Mouse (Mus musculus) small intestine, adult 2 months (tissue): ENCODE data around the gene Scamp2. TPM values are rescaled to one million over a fixed set of nuclear protein-coding genes. Genes with fewer than 3 reads are reported as not detected.

Source experiments
- H3K27ac ChIP-seq: fragments of 200-500 bp; 2 replicates; pipeline ENCODE4 v1.5.1; 2012; ENCODE audit warnings: low read depth, low read length, control low read depth, inconsistent platforms; ENCODE audit not compliant: insufficient read depth
- H3K27me3 ChIP-seq: fragments of 200-500 bp; 2 replicates; pipeline ENCODE4 v1.6.1; 2012; ENCODE audit warnings: mild to moderate bottlenecking, moderate library complexity, low read length, inconsistent platforms; ENCODE audit not compliant: control insufficient read depth, insufficient read depth
- H3K36me3 ChIP-seq: fragments of 200-500 bp; 2 replicates; pipeline ENCODE4 v1.6.1; 2012; ENCODE audit warnings: mild to moderate bottlenecking, low read length, control low read depth, inconsistent platforms; ENCODE audit not compliant: control insufficient read depth, insufficient read depth
- H3K4me1 ChIP-seq: fragments of 200-500 bp; 2 replicates; pipeline ENCODE4 v1.6.1; 2012; ENCODE audit warnings: low read length, inconsistent platforms, mixed read lengths; ENCODE audit not compliant: control insufficient read depth, insufficient read depth, insufficient read length
- H3K4me3 ChIP-seq: fragments of 200-500 bp; 2 replicates; pipeline ENCODE4 v1.5.1; 2012; ENCODE audit warnings: low read depth, mild to moderate bottlenecking, control low read depth, inconsistent platforms, low read length, moderate library complexity
- CTCF ChIP-seq: fragments of 200-500 bp; IDR thresholded peaks from 2 replicates; pipeline ENCODE4 v1.5.1; 2012; ENCODE audit warnings: low read depth, mild to moderate bottlenecking, control low read depth, inconsistent platforms, low read length, moderate library complexity, mixed read lengths; ENCODE audit not compliant: insufficient replicate concordance, insufficient read length; ENCODE audit errors: extremely low read depth
- POLR2A ChIP-seq: fragments of 200-500 bp; IDR thresholded peaks from 2 replicates; pipeline ENCODE4 v1.6.1; 2012; ENCODE audit warnings: low read depth, mild to moderate bottlenecking, control low read depth, inconsistent platforms, low read length, moderate library complexity
- WGBS: fragments of 180-500 bp; shearing (Covaris S2); methylation state at CpG from one replicate; pipeline ENCODE4 v1.1.7; 2018; 5-methylcytosine and 5-hydroxymethylcytosine counted together
- polyA plus RNA-seq: library from polyadenylated mRNA; depleted of rRNA; stranded (reverse); fragments of >200 nt; gene quantifications from 2 replicates; pipeline ENCODE4 v1.2.3, GENCODE M21; 2012

Scamp2 gene
- polyA plus RNA-seq, 1 experiment = 207 TPM

- Histone ChIP-seq H3K27me3 (no peaks in the 10 kb centered on the region), H3K4me1 (no peaks in the 10 kb centered on the region), H3K4me3 (no peak overlapping the region), H3K27ac (no peak overlapping the region), H3K36me3 (no peaks in the 10 kb centered on the region)
- TF ChIP-seq CTCF = no peak
- TF ChIP-seq POLR2A = no peak
- 70% methylated on average over 7 of the region's 7 CpGs for WGBS
Measured at GRCm38 (mm10) chr9:57613975-57614374, 53.2 kb downstream of the Scamp2 start.

- TF ChIP-seq POLR2A (no peak), CTCF (no peak)
- Histone ChIP-seq H3K4me3 (no peak overlapping the region), H3K4me1 (no peaks in the 10 kb centered on the region), H3K27ac (no peak overlapping the region), H3K27me3 (no peaks in the 10 kb centered on the region), H3K36me3 (no peaks in the 10 kb centered on the region)
- WGBS = 49% methylated on average over 4 of the region's 4 CpGs
Measured at GRCm38 (mm10) chr9:57614786-57615185, 54.0 kb downstream of the Scamp2 start.

GRCm38 (mm10) chr9:57617556-57618169 lies 56.9 kb downstream of the Scamp2 start:
- 62% methylated on average over 8 of the region's 8 CpGs for WGBS
- Histone ChIP-seq H3K27ac (no peak overlapping the region), H3K36me3 (no peaks in the 10 kb centered on the region), H3K4me3 (no peak overlapping the region), H3K27me3 (no peaks in the 10 kb centered on the region), H3K4me1 (peaks cover 9% of the 10 kb centered on the region; the same call in 1 of the 2 replicates)
- TF ChIP-seq POLR2A (no peak), CTCF (no peak)

GRCm38 (mm10) chr9:57618854-57619253 lies 58.1 kb downstream of the Scamp2 start:
- Histone ChIP-seq H3K4me3 (no peak overlapping the region), H3K36me3 (no peaks in the 10 kb centered on the region), H3K27me3 (no peaks in the 10 kb centered on the region), H3K4me1 (peaks cover 13% of the 10 kb centered on the region), H3K27ac (no peak overlapping the region)
- TF ChIP-seq POLR2A (no peak), CTCF (no peak)
- WGBS = 35% methylated on average over 8 of the region's 8 CpGs

- Histone ChIP-seq H3K27ac (no peak within 1 kb of the TSS), H3K27me3 (no peaks in the 10 kb centered on the region), H3K4me1 (peaks cover 21% of the 10 kb centered on the region), H3K36me3 (peaks cover 7% of the 10 kb centered on the region; the same call in 1 of the 2 replicates), H3K4me3 (no peak within 1 kb of the TSS)
- WGBS = 76% methylated on average over 5 of the region's 5 CpGs
- TF ChIP-seq CTCF (no peak), POLR2A (no peak)
Measured at GRCm38 (mm10) chr9:57620674-57621073, 59.9 kb downstream of the Scamp2 start, which contains the start of gene Lman1l. TSS of gene Lman1l (minus strand) at chr9:57620774.

- WGBS = 62% methylated on average over 7 of the region's 7 CpGs
Measured at GRCm38 (mm10) chr9:57624295-57624694, 63.6 kb downstream of the Scamp2 start.

GRCm38 (mm10) chr9:57625674-57626500 lies 65.1 kb downstream of the Scamp2 start:
- Histone ChIP-seq H3K4me3 (no peak overlapping the region), H3K27me3 (no peaks in the 10 kb centered on the region), H3K36me3 (peaks cover 56% of the 10 kb centered on the region), H3K4me1 (peaks cover 14% of the 10 kb centered on the region), H3K27ac (no peak overlapping the region)
- TF ChIP-seq CTCF (no peak), POLR2A (no peak)
- 84% methylated on average over 15 of the region's 15 CpGs for whole genome bisulfite sequencing

More at GRCm38 (mm10) chr9:57624295-57624694, 63.6 kb downstream of the Scamp2 start:
- no peak for TF ChIP-seq CTCF
- Histone ChIP-seq H3K27me3 (no peaks in the 10 kb centered on the region), H3K4me3 (no peak overlapping the region), H3K27ac (no peak overlapping the region), H3K4me1 (peaks cover 21% of the 10 kb centered on the region), H3K36me3 (peaks cover 41% of the 10 kb centered on the region)
